10 mouse cellular contexts compared by ENCODE assay signal in the genomic region with DNA sequence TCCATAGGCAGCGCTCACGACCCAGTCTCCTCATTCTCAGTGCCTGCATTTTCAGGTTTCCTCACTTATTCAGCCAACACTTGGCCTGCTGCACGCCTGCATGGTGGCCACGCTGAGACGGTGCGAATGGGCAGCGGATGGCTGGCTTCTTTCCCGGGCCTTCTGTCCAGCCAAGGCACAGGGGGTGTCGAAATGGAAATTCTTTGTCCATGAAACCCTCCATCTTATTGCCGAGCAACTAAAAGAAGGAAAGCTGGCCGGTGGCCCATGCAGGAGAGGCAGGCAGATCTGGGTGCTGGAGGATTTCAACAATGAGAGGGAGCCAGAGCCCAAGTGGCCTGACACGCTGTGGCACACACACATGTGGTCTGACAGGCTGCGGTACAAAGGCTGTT. TPM values are rescaled to one million over a fixed set of nuclear protein-coding genes. Genes with fewer than 3 reads are reported as not detected.
A peak's percentile ranks its signal among the peaks of the same experiment; 100 is the strongest.
DNase-seq lines count a peak whose midpoint lies in the region; ATAC-seq lines count a peak whose summit lies in the region.
"Had no signal": no experiment of that assay in that cellular context is flagged by ENCODE, and none has a peak within 500 bp of the region (broad histone marks: within the 10 kb centered on the region; RNA-seq: fewer than 3 reads in every experiment).

No protein-coding gene starts in this region.

- DNase-seq in 3134 (ENCODE audit: extremely low read depth, insufficient read length, low spot score) = peak; percentile 54
- DNase-seq in adrenal gland, postnatal 25 days = peak; percentile 67
- peak; percentile 71 for DNase-seq in hindbrain, embryonic 14.5 days (ENCODE audit: low spot score)
- peak; percentile 80 for DNase-seq in lung, postnatal 25 days (ENCODE audit: low spot score)

- WGBS in forebrain, embryonic 15.5 days = 23% methylated on average over 13 of the region's 13 CpGs
- WGBS in hindbrain, embryonic 14.5 days = 52% methylated on average over 13 of the region's 13 CpGs
- 89% methylated on average over 13 of the region's 13 CpGs for WGBS in liver, embryonic 12.5 days (ENCODE audit: insufficient replicate concordance)
- 87% methylated on average over 13 of the region's 13 CpGs for WGBS in intestine, embryonic 16.5 days
- 89% methylated on average over 13 of the region's 13 CpGs for WGBS in kidney, embryonic 15.5 days

- H3K9me3 ChIP-seq in forebrain, embryonic 15.5 days = no peaks in the 10 kb centered on the region
- no peaks in the 10 kb centered on the region for H3K9me3 ChIP-seq in hindbrain, embryonic 14.5 days (ENCODE audit: control insufficient read depth, low read length)
- H3K9me3 ChIP-seq in liver, embryonic 12.5 days (replicated peaks) = peaks cover 5% of the 10 kb centered on the region; the same call in 1 of the 2 replicates
- no peaks in the 10 kb centered on the region for H3K9me3 ChIP-seq in intestine, embryonic 16.5 days (ENCODE audit: control insufficient read depth, low read length)
- H3K9me3 ChIP-seq in kidney, embryonic 15.5 days (replicated peaks) = no peaks in the 10 kb centered on the region
- H3K9me3 ChIP-seq: limb, embryonic 15.5 days had no signal

- no peak overlapping the region for H3K9ac ChIP-seq in forebrain, embryonic 15.5 days (replicated peaks)
- H3K9ac ChIP-seq in hindbrain, embryonic 14.5 days = no peak overlapping the region
- no peak overlapping the region for H3K9ac ChIP-seq in liver, embryonic 12.5 days
- H3K9ac ChIP-seq in intestine, embryonic 16.5 days (ENCODE audit: low read depth, low read length) = no peak overlapping the region
- no peak overlapping the region for H3K9ac ChIP-seq in kidney, embryonic 15.5 days
- H3K9ac ChIP-seq: limb, embryonic 15.5 days had no signal

- H3K4me3 ChIP-seq in forebrain, embryonic 15.5 days = no peak overlapping the region
- no peak overlapping the region for H3K4me3 ChIP-seq in hindbrain, embryonic 14.5 days (replicated peaks; ENCODE audit: low read length)
- H3K4me3 ChIP-seq in liver, embryonic 12.5 days = no peak overlapping the region
- H3K4me3 ChIP-seq in intestine, embryonic 16.5 days (ENCODE audit: low read length) = no peak overlapping the region
- H3K4me3 ChIP-seq in kidney, embryonic 15.5 days (replicated peaks) = no peak overlapping the region
- H3K4me3 ChIP-seq: limb, embryonic 15.5 days had no signal

- no peak overlapping the region for H3K4me2 ChIP-seq in forebrain, embryonic 15.5 days (replicated peaks)
- H3K4me2 ChIP-seq in hindbrain, embryonic 14.5 days (replicated peaks) = no peak overlapping the region; the same call in 1 of the 2 replicates
- H3K4me2 ChIP-seq in liver, embryonic 12.5 days = no peak overlapping the region
- no peak overlapping the region for H3K4me2 ChIP-seq in intestine, embryonic 16.5 days (ENCODE audit: low read depth, low read length)
- H3K4me2 ChIP-seq in kidney, embryonic 15.5 days = no peak overlapping the region
- H3K4me2 ChIP-seq: limb, embryonic 15.5 days had no signal

- peaks cover 43% of the 10 kb centered on the region for H3K4me1 ChIP-seq in forebrain, embryonic 15.5 days
- peaks cover 11% of the 10 kb centered on the region for H3K4me1 ChIP-seq in hindbrain, embryonic 14.5 days (replicated peaks; ENCODE audit: control insufficient read depth, insufficient read depth, low read length)
- peaks cover 7% of the 10 kb centered on the region; the same call in 1 of the 2 replicates for H3K4me1 ChIP-seq in liver, embryonic 12.5 days
- H3K4me1 ChIP-seq in intestine, embryonic 16.5 days (ENCODE audit: control insufficient read depth, insufficient read depth, low read length) = peaks cover 8% of the 10 kb centered on the region
- H3K4me1 ChIP-seq in kidney, embryonic 15.5 days = no peaks in the 10 kb centered on the region
- H3K4me1 ChIP-seq: limb, embryonic 15.5 days had no signal

- H3K36me3 ChIP-seq in forebrain, embryonic 15.5 days = no peaks in the 10 kb centered on the region
- H3K36me3 ChIP-seq in hindbrain, embryonic 14.5 days (replicated peaks; ENCODE audit: control insufficient read depth, insufficient read depth) = no peaks in the 10 kb centered on the region
- H3K36me3 ChIP-seq in liver, embryonic 12.5 days = no peaks in the 10 kb centered on the region
- H3K36me3 ChIP-seq in intestine, embryonic 16.5 days (ENCODE audit: control insufficient read depth, insufficient read depth, low read length) = no peaks in the 10 kb centered on the region
- no peaks in the 10 kb centered on the region for H3K36me3 ChIP-seq in kidney, embryonic 15.5 days
- H3K36me3 ChIP-seq: limb, embryonic 15.5 days had no signal

- H3K27me3 ChIP-seq in forebrain, embryonic 15.5 days = no peaks in the 10 kb centered on the region
- H3K27me3 ChIP-seq in hindbrain, embryonic 14.5 days (ENCODE audit: control insufficient read depth, insufficient read depth, low read length) = no peaks in the 10 kb centered on the region
- H3K27me3 ChIP-seq in liver, embryonic 12.5 days (replicated peaks) = no peaks in the 10 kb centered on the region
- no peaks in the 10 kb centered on the region for H3K27me3 ChIP-seq in intestine, embryonic 16.5 days (replicated peaks; ENCODE audit: control insufficient read depth, insufficient read depth, low read length)
- no peaks in the 10 kb centered on the region for H3K27me3 ChIP-seq in kidney, embryonic 15.5 days
- H3K27me3 ChIP-seq: limb, embryonic 15.5 days had no signal

- peak; percentile 86 for ATAC-seq in forebrain, embryonic 15.5 days (replicated peaks)
- ATAC-seq in hindbrain, embryonic 14.5 days (ENCODE audit: low FRiP score) = peak; percentile 84
- ATAC-seq in liver, embryonic 12.5 days = no peak
- no peak for ATAC-seq in intestine, embryonic 16.5 days
- no peak for ATAC-seq in kidney, embryonic 15.5 days (replicated peaks; ENCODE audit: low FRiP score)

- peak overlapping the region; percentile 88 for H3K27ac ChIP-seq in forebrain, embryonic 15.5 days (replicated peaks)
- H3K27ac ChIP-seq in hindbrain, embryonic 14.5 days = peak overlapping the region; percentile 69
- no peak overlapping the region for H3K27ac ChIP-seq in liver, embryonic 12.5 days
- no peak overlapping the region for H3K27ac ChIP-seq in intestine, embryonic 16.5 days (ENCODE audit: low read length)
- H3K27ac ChIP-seq in kidney, embryonic 15.5 days = no peak overlapping the region
- H3K27ac ChIP-seq: limb, embryonic 15.5 days had no signal

RNA-seq across cellular contexts. Expression of a gene that starts 10.8 kb away (rescaled TPM):
- 0.46 TPM in 1 of 2 replicates, not detected in the other for total RNA-seq in adrenal gland, postnatal 25 days (2021)
- 4.0 TPM in 2 replicates for polyA plus RNA-seq in forebrain, embryonic 15.5 days (2015; fragmentation: Nextera tagmentation; extraction: Ambion mirVana)
- 4.7 and 6.1 TPM in 2 replicates for polyA plus RNA-seq in hindbrain, embryonic 14.5 days (2014; fragmentation: Nextera tagmentation; extraction: Ambion mirVana)
- 0.10 and 0.26 TPM in 2 replicates for polyA plus RNA-seq in liver, embryonic 12.5 days (2016; fragmentation: Nextera tagmentation; extraction: Ambion mirVana)
- 0.54 and 0.56 TPM in 2 replicates for polyA plus RNA-seq in intestine, embryonic 16.5 days (2015; fragmentation: Nextera tagmentation; extraction: Ambion mirVana)
- polyA plus RNA-seq in kidney, embryonic 15.5 days (2015; fragmentation: Nextera tagmentation; extraction: Ambion mirVana) = 0.23 and 0.37 TPM in 2 replicates
- polyA plus RNA-seq: limb, embryonic 15.5 days; spleen, adult 2 months had no signal

RNA-seq across cellular contexts. Expression of a gene that starts 16.7 kb away (rescaled TPM):
- 63.6 and 77.9 TPM in 2 replicates for total RNA-seq in adrenal gland, postnatal 25 days (2021)
- polyA plus RNA-seq in forebrain, embryonic 15.5 days (2015; fragmentation: Nextera tagmentation; extraction: Ambion mirVana) = 50.3 and 53.0 TPM in 2 replicates
- 38.4 and 45.1 TPM in 2 replicates for polyA plus RNA-seq in hindbrain, embryonic 14.5 days (2014; fragmentation: Nextera tagmentation; extraction: Ambion mirVana)
- polyA plus RNA-seq in liver, embryonic 12.5 days (2016; fragmentation: Nextera tagmentation; extraction: Ambion mirVana) = 18.0 and 18.4 TPM in 2 replicates
- 89.5 and 93.9 TPM in 2 replicates for polyA plus RNA-seq in intestine, embryonic 16.5 days (2015; fragmentation: Nextera tagmentation; extraction: Ambion mirVana)
- polyA plus RNA-seq in kidney, embryonic 15.5 days (2015; fragmentation: Nextera tagmentation; extraction: Ambion mirVana) = 19.7 and 21.3 TPM in 2 replicates

RNA-seq across cellular contexts. Expression of a gene that starts 56.0 kb away (rescaled TPM):
- total RNA-seq in adrenal gland, postnatal 25 days (2021) = 15.5 and 18.2 TPM in 2 replicates
- polyA plus RNA-seq in forebrain, embryonic 15.5 days (2015; fragmentation: Nextera tagmentation; extraction: Ambion mirVana) = 52.9 and 55.3 TPM in 2 replicates
- 53.4 and 61.5 TPM in 2 replicates for polyA plus RNA-seq in hindbrain, embryonic 14.5 days (2014; fragmentation: Nextera tagmentation; extraction: Ambion mirVana)
- polyA plus RNA-seq in liver, embryonic 12.5 days (2016; fragmentation: Nextera tagmentation; extraction: Ambion mirVana) = 180 and 189 TPM in 2 replicates
- polyA plus RNA-seq in intestine, embryonic 16.5 days (2015; fragmentation: Nextera tagmentation; extraction: Ambion mirVana) = 33.5 and 37.2 TPM in 2 replicates
- polyA plus RNA-seq in kidney, embryonic 15.5 days (2015; fragmentation: Nextera tagmentation; extraction: Ambion mirVana) = 30.3 and 30.7 TPM in 2 replicates

RNA-seq across cellular contexts. Expression of a gene that starts 56.7 kb away (rescaled TPM):
- total RNA-seq in adrenal gland, postnatal 25 days (2021) = 54.8 and 64.9 TPM in 2 replicates
- 115 and 117 TPM in 2 replicates for polyA plus RNA-seq in forebrain, embryonic 15.5 days (2015; fragmentation: Nextera tagmentation; extraction: Ambion mirVana)
- 83.3 and 84.3 TPM in 2 replicates for polyA plus RNA-seq in hindbrain, embryonic 14.5 days (2014; fragmentation: Nextera tagmentation; extraction: Ambion mirVana)
- polyA plus RNA-seq in liver, embryonic 12.5 days (2016; fragmentation: Nextera tagmentation; extraction: Ambion mirVana) = 132 and 135 TPM in 2 replicates
- polyA plus RNA-seq in intestine, embryonic 16.5 days (2015; fragmentation: Nextera tagmentation; extraction: Ambion mirVana) = 134 and 158 TPM in 2 replicates
- 189 and 201 TPM in 2 replicates for polyA plus RNA-seq in kidney, embryonic 15.5 days (2015; fragmentation: Nextera tagmentation; extraction: Ambion mirVana)

Comparison
In these comparisons a context has a peak if more than half of its experiments do, and no peak if none do; other contexts are left out.
1. ATAC-seq: peak in forebrain, embryonic 15.5 days (single experiment) and hindbrain, embryonic 14.5 days (single experiment); none in liver, embryonic 12.5 days (single experiment), intestine, embryonic 16.5 days (single experiment) and kidney, embryonic 15.5 days (single experiment).
2. H3K27ac ChIP-seq: peak in forebrain, embryonic 15.5 days (single experiment) and hindbrain, embryonic 14.5 days (single experiment); none in liver, embryonic 12.5 days (single experiment), intestine, embryonic 16.5 days (single experiment) and kidney, embryonic 15.5 days (single experiment).
3. Peak in every context shown above with its lines, with median percentiles within 50 percentile points of each other: DNase-seq.